Mouse (Mus musculus) urinary bladder, postnatal 14 days (tissue): Measurements from ENCODE around the gene Dab1.
A peak's percentile ranks its signal among the peaks of the same experiment; 100 is the strongest.

Experiments used
- DNase-seq: peaks from one replicate; pipeline ENCODE4 v3.0.0; 2021; ENCODE audit warnings: low spot score

The Dab1 gene

GRCm38 (mm10) chr4:104111614-104112013 lies 492.5 kb downstream of the Dab1 start:
- DNase-seq = no peak

- no peak for DNase-seq
Observed at GRCm38 (mm10) chr4:104113209-104114005, 494.2 kb downstream of the Dab1 start.

GRCm38 (mm10) chr4:104114006-104114361 lies 494.8 kb downstream of the Dab1 start:
- DNase-seq = no peak

GRCm38 (mm10) chr4:104120108-104120507 lies 500.9 kb downstream of the Dab1 start:
- DNase-seq = no peak

- no peak for DNase-seq
Observed at GRCm38 (mm10) chr4:104121959-104122358, 502.8 kb downstream of the Dab1 start.

GRCm38 (mm10) chr4:104122364-104122763 lies 503.2 kb downstream of the Dab1 start:
- no peak for DNase-seq

- no peak for DNase-seq
Observed at GRCm38 (mm10) chr4:104153637-104154036, 534.5 kb downstream of the Dab1 start.

- no peak for DNase-seq
Observed at GRCm38 (mm10) chr4:104178067-104178466, 558.9 kb downstream of the Dab1 start.

- DNase-seq = no peak
Observed at GRCm38 (mm10) chr4:104186311-104186710, 567.2 kb downstream of the Dab1 start.

- DNase-seq = no peak
Observed at GRCm38 (mm10) chr4:104198635-104199034, 579.5 kb downstream of the Dab1 start.

GRCm38 (mm10) chr4:104201686-104202085 lies 582.5 kb downstream of the Dab1 start:
- no peak for DNase-seq

- no peak for DNase-seq
Observed at GRCm38 (mm10) chr4:104204047-104204446, 584.9 kb downstream of the Dab1 start.

GRCm38 (mm10) chr4:104206639-104207038 lies 587.5 kb downstream of the Dab1 start:
- no peak for DNase-seq

- peak; percentile 28 for DNase-seq
Observed at GRCm38 (mm10) chr4:104209081-104209480, 589.9 kb downstream of the Dab1 start.

GRCm38 (mm10) chr4:104210796-104211195 lies 591.6 kb downstream of the Dab1 start:
- no peak for DNase-seq

- no peak for DNase-seq
Observed at GRCm38 (mm10) chr4:104211531-104212455, 592.6 kb downstream of the Dab1 start.

- no peak for DNase-seq
Observed at GRCm38 (mm10) chr4:104214724-104215123, 595.6 kb downstream of the Dab1 start.

- no peak for DNase-seq
Observed at GRCm38 (mm10) chr4:104217336-104217735, 598.2 kb downstream of the Dab1 start.

GRCm38 (mm10) chr4:104218765-104219164 lies 599.6 kb downstream of the Dab1 start:
- DNase-seq = no peak

- no peak for DNase-seq
Observed at GRCm38 (mm10) chr4:104220099-104220498, 600.9 kb downstream of the Dab1 start.

- no peak for DNase-seq
Observed at GRCm38 (mm10) chr4:104229296-104229695, 610.1 kb downstream of the Dab1 start.

GRCm38 (mm10) chr4:104246506-104246905 lies 627.3 kb downstream of the Dab1 start:
- DNase-seq = no peak

GRCm38 (mm10) chr4:104249462-104249861 lies 630.3 kb downstream of the Dab1 start:
- no peak for DNase-seq
